Mouse (Mus musculus): ENCODE results near the gene Mrgpra1. TPM values are rescaled to one million over a fixed set of nuclear protein-coding genes. Genes with fewer than 3 reads are reported as not detected.
"Not testable (repeated sequence)": the region's sequence is repeated elsewhere in the genome, so short reads cannot be mapped to it uniquely, and the experiment has no call there.

Mrgpra1 gene
- total RNA-seq (2021) = not detected

DNA sequence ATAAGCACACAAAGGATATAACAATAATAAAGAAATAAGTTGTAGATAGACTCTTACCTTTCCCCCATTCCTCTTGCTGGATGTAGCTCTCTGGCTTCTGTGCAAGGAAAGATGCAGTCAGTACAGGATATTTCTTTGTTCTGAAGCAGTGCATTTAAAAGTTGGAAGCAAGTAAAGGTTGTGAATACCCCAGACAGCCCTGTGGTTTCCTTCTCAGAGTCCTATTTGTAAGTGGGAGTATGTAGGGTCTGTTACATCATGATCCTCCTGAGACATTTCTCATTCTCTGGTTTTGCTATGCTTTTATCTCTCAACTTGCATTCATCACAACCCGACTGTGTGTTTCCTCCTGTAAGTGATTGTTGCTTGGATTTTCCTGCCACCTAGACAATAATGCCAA is at the start of gene Mrgpra1:
Gene Mrgpra1 (minus strand): TSS at position 101 of the 400 bp plus-strand sequence.
- no peak for DNase-seq

DNA sequence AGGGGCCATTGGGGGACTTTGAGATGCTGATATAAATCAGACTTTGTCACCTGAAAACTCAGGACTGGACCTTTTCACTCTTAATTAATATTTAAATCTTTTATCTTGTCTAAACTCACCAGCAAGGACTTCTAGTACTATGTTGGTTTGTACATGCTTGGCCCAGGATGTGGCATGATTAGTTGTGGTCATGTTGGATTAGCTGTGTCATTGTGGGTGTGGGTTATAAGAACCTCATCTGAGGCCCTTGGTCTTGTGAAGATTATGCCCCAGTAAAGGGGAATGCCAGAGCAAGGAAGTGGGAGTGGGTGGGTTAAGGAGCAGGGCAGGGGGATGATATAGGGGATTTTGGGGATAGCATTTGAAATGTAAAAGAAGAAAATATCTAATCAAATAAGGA is 47.1 kb upstream of the Mrgpra1 start:
- DNase-seq = no peak

GRCm38 (mm10) chr7:47348421-47348820 is 5.6 kb downstream of the Mrgpra1 start:
- DNase-seq = no peak

DNA sequence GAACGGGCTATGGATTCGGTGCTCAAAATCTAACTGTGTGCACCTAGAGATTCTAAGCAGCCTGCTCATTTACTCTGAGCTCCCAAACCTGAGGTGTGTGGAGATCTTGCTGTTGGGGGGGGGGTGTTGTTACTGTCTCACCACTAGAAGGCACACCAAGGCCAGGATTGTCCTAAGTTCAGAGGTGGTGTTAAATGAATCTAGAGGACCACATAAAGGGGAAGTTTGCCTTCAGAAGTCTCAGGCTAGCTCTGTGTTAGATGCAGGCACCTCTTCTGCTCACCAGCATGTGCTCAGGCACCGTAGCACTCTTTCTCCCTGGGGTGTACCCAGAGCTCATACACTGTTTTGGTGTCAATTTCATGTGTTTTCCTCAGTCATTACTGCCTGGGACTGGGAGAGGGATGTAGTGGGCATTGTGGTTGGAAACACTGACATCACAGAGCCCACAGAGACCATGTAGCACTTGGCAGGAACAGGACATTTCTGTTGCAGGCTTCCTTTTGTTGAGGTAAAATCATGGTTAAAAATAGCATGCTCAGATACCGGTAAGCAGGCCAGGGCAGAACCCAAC is 8.0 kb downstream of the Mrgpra1 start:
- no peak for DNase-seq

GRCm38 (mm10) chr7:47341887-47342286 is 12.2 kb downstream of the Mrgpra1 start:
- not testable (repeated sequence) for DNase-seq

GRCm38 (mm10) chr7:47341389-47341788 is 12.7 kb downstream of the Mrgpra1 start:
- not testable (repeated sequence) for DNase-seq

- no peak for DNase-seq
Observed at GRCm38 (mm10) chr7:47318299-47318698, 35.7 kb downstream of the Mrgpra1 start.

- no peak for DNase-seq
Observed at GRCm38 (mm10) chr7:47312289-47312688, 41.8 kb downstream of the Mrgpra1 start.

GRCm38 (mm10) chr7:47309855-47310254 is 44.2 kb downstream of the Mrgpra1 start:
- DNase-seq = no peak

DNA sequence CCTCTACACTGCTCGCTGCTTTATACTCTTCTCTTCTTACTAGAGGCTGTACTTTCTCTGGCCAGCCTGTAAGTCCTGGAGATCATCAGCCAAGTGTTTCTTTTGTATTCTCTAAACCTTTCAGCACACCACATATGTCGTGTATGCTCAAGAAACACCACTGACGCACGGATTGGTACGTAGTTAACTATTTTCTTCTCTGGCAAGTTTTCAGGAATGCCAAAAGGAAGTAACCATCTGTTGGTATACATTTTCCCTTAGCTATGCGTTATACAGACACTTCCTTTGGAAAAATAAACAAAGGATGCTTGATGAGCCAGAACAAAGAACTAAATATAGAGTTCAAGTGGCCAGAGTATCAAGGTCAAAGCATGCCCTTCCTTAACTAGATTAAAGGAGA is 49.4 kb downstream of the Mrgpra1 start:
- DNase-seq = not testable (repeated sequence)

DNA sequence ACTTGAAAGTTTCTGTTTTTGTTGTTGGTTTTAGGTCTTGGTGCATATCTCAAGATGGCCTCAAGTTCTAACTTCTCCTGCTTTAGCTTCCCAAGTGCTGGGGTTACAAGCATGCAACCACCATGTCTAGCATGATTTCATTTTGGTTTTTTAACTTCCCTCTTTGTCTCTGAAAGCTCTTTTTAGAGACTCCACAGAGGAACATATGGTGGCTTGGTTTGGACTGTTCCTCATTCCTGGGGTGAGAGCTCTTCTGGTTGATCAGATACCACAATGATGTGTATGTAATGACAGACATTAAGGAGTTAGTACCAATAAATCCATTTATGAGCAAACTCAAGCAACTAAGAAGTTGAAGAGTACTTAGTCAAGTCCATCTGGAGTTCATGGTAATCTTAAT is 54.4 kb downstream of the Mrgpra1 start:
- not testable (repeated sequence) for DNase-seq

Other genes with a start within 250 kb of the Mrgpra1 start
- gene Ptpn5, start 220.6 kb downstream of the Mrgpra1 start, total RNA-seq (2021) = 10 to 100 TPM; 92.7 to 95.8 TPM
- gene Mrgpra6, start 149.3 kb downstream of the Mrgpra1 start, total RNA-seq (2021) = not detected
- gene Mrgpra9, start 101.4 kb downstream of the Mrgpra1 start, total RNA-seq (2021) = not detected
- gene Mrgpra2a, start 97.9 kb upstream of the Mrgpra1 start, total RNA-seq (2021) = not detected
- not detected for gene Mrgpra2b, start 174.6 kb upstream of the Mrgpra1 start, total RNA-seq (2021)
- gene Mrgpra3, start 247.1 kb upstream of the Mrgpra1 start, total RNA-seq (2021) = not detected